Mouse (Mus musculus) embryonic fibroblast, embryonic 13.5 days (primary cell): Measurements from ENCODE around the gene Camk2d.

Source experiments
- CTCF ChIP-seq: IDR thresholded peaks from 2 replicates; pipeline ENCODE4 v1.5.1; 2011; ENCODE audit warnings: mild to moderate bottlenecking, control low read depth, low read length, moderate library complexity, borderline replicate concordance; ENCODE audit not compliant: insufficient read depth
- POLR2A ChIP-seq: IDR thresholded peaks from 2 replicates; pipeline ENCODE4 v1.6.1; 2011; ENCODE audit warnings: low read depth, mild to moderate bottlenecking, control low read depth, low read length, moderate library complexity

- TF ChIP-seq CTCF, result no peak
- TF ChIP-seq POLR2A, result no peak
Observed at GRCm38 (mm10) chr3:126658791-126659190, 62.7 kb downstream of the Camk2d start.
